Mouse (Mus musculus) A20 (cell line): ENCODE measurements around the gene Fam160a2.
"Not testable (repeated sequence)": the region's sequence is repeated elsewhere in the genome, so short reads cannot be mapped to it uniquely, and the experiment has no call there.

ENCODE experiments used
- DNase-seq: peaks from one replicate; pipeline ENCODE4 v3.0.0-alpha.2; 2011; ENCODE audit warnings: low read depth, low spot score

Fam160a2 gene

DNA sequence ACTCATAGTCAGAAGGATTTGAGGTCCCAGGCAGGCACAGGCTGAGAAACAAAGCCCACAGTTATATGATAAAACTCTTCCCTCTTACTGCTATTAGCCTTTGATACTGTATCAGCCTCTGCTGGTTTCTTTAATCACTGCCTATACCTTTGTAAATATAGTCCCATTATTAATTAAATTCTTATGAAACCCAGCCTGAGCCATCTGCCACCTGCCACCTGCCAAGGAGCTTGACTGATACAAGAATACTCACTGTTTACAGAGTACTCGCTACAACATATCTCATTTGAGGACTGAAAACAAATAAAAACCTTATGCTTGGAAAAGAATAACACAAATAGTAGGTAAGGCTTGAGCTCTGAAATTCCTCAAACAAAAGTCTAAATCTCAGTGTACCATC lies 5.2 kb downstream of the Fam160a2 start:
- DNase-seq: no peak

GRCm38 (mm10) chr7:105390236-105390635 lies 9.6 kb downstream of the Fam160a2 start:
- no peak for DNase-seq

GRCm38 (mm10) chr7:105387696-105388095 lies 12.2 kb downstream of the Fam160a2 start:
- DNase-seq: no peak

- DNase-seq: no peak
These were observed 19.5 kb downstream of the Fam160a2 start for GRCm38 (mm10) chr7:105380329-105380728.

GRCm38 (mm10) chr7:105374866-105375265 lies 25.0 kb downstream of the Fam160a2 start, which contains the start of gene Gm5901:
Gene Gm5901, plus strand, starts transcription at chr7:105375038.
- DNase-seq: no peak

DNA sequence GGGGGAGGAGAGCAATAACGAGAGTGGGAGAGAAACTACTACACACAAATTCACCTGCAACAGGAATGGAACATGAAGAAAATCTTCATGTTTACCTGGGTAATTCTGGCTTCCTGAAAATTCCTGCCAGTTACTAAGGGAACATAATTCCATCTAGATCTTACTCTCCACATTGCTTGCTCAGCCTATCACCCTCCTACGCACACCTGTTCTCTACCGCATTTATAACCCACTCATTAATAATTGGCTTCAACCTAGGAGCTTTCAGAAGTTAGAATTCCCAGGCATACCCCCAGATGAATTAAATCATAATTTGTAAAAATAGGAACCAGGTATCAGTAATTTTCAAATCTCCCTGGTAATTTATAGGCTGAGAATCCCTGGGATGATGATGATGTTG lies 25.9 kb downstream of the Fam160a2 start:
- no peak for DNase-seq

DNA sequence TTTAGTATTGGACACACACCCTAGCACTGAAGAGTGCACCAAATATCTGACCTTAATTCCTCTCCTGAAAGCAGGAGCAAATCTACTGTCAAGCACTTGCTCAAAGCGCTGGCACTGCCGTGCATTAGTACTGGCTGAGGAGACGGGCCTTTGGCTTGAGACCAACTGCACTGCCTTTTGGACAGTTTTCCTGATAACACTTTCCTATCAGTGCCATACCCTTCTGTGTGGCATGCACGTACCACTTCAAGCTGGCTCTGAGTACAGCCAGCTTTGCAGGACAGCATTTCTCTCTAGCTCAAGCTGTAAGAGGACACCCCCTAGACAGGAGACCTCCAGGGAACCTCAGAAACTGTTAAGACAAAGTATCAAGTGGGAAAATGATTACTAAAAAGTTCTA lies 26.3 kb downstream of the Fam160a2 start:
- DNase-seq: no peak

DNA sequence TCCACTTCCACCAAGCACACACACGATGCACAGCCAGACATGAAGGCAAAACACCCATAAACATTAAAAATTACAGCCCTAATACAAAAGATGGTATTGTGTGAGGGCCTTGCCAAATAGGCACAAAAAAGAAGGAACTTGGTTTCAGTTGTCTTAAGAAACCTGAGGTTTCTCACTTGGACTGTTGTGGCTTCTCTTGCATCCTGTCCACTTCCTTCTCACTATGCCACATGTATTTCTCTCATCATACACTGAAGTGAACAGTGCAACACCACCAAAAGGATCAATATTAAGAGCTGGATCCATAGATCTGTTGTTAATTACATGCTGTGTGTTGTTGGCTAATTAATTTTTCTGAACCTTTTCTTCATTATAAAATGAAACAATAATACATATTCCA lies 26.9 kb downstream of the Fam160a2 start:
- no peak for DNase-seq

DNA sequence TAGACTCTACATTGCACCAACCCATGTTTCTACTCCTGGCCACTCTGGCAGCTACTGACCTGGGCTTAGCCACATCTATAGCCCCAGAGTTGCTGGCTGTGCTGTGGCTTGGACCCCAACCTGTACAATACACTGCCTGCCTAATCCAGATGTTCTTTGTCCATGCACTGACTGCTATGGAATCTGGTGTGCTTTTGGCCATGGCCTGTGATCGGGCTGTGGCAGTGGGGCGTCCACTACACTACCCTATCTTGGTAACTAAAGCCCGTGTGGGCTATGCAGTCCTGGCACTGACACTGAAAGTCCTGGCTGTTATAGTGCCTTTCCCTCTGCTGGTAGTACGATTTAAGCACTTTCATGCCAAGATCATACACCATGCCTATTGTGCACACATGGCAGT lies 31.3 kb downstream of the Fam160a2 start:
- DNase-seq: no peak

- no peak for DNase-seq
These were observed 31.9 kb downstream of the Fam160a2 start, which contains the start of gene Olfr692 for GRCm38 (mm10) chr7:105367930-105368329. Gene Olfr692, plus strand, starts transcription at chr7:105368230.

GRCm38 (mm10) chr7:105367268-105367667 lies 32.6 kb downstream of the Fam160a2 start:
- DNase-seq: no peak

GRCm38 (mm10) chr7:105361713-105362112 lies 38.1 kb downstream of the Fam160a2 start:
- DNase-seq: no peak

DNA sequence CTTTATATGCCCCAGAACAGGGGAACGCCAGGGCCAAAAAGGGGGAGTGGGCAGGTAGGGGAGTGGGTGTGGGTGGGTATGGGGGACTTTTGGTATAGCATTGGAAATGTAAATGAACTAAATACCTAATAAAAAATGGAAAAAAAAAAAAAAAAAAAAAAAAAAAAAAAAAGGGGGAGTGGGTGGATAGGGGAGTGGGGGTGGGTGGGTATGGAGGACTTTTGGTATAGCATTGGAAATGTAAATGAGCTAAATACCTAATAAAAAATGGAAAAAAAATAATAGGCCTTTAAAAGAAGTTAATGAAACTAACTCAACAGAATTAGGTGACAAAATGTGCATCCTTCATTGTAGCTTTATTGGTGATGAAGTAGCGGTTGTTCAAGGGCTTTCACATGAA lies 43.4 kb downstream of the Fam160a2 start:
- DNase-seq: not testable (repeated sequence)

DNA sequence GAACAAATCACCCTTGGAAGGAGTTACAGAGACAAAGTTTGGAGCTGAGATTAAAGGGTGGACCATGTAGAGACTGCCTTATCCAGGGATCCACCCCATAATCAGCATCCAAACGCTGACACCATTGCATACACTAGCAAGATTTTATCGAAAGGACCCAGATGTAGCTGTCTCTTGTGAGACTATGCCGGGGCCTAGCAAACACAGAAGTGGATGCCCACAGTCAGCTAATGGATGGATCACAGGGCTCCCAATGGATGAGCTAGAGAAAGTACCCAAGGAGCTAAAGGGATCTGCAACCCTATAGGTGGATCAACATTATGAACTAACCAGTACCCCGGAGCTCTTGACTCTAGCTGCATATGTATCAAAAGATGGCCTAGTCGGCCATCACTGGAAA lies 43.8 kb downstream of the Fam160a2 start:
- not testable (repeated sequence) for DNase-seq

DNA sequence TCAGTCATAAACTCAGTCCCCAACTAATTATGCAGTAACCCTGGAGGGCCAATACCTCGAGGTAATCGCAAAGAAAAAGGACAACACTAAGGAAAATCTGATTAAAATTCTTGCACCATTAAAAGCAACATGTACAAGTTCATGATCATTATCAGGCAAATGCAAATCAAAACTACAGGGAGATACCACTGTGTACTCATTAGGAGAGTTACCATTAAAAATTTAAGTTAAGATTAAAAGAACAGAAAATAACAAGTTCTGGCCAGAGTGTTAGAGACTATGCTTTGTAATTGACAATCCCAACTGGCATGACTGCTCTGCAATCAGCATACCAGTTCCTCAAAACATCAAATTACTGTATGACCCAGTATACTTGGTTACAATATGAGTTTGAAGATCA lies 57.1 kb downstream of the Fam160a2 start:
- no peak for DNase-seq

DNA sequence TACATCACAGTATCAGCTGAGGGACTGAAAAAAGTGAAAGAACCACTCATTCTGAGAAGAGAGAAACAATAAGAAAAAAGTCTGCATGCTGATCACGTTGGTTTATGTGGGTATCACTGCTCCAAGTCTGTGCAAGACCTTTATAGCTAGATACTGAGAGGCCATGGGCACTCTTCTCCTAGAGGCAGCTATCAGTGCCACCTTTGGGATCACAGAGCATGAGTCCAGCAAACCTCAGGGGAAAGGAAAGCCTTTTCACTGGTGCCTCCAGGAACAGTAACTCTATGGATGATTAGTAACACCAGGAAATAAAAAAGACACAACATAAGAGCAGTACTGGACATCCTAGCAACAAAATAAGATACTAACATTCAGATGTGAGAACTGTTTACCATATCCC lies 57.7 kb downstream of the Fam160a2 start, which contains the start of gene Olfr691:
Gene Olfr691 (minus strand): TSS at position 101 of the 400 bp plus-strand sequence.
- DNase-seq: no peak

DNA sequence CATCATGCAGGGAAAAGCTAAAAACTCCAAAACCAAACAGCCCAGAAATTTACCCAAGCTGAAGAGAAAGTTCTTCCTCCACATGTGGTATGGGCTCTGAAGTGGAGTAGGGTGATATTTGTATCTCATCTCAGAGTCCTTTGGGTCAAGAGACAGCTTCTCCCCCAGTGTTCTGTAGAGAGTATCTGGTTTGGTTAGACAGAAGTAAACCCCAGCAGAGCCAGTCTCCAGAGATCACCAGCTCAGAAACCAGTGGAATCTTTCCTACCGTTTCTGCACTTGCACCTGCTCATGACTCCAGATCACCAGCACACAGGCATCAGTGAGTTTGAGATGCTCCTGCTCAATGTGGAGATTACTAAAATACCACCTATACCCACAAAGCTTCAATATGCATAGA lies 65.8 kb downstream of the Fam160a2 start, which contains the start of gene Olfr690:
Gene Olfr690 (minus strand): TSS at position 101 of the 400 bp plus-strand sequence.
- DNase-seq: no peak

DNA sequence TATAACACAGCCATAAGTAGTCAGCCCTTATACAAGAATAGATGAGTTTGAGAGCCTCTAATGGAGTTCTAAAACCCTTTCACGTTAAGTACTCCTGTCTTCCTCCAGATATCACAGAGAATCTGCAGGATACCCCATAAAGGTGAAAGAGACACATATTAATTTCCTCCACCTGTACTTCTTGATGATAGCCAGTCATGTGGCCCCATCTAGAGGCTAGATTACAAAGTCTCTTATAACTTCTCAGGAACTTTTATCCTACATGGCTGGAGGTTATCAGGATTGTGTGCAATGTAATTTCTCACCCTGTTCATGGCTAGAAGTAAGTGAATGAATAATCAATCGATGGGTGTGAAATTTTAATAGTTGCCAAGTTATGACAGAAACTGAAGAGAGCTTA lies 74.6 kb downstream of the Fam160a2 start:
- DNase-seq: no peak
